Mouse (Mus musculus): ENCODE measurements around the gene Gstm3. TPM values are rescaled to one million over a fixed set of nuclear protein-coding genes. Genes with fewer than 3 reads are reported as not detected.
"Not testable (repeated sequence)": the region's sequence is repeated elsewhere in the genome, so short reads cannot be mapped to it uniquely, and the experiment has no call there.

Gene Gstm3
- polyA plus RNA-seq, 1 experiment: 31.6 TPM

DNA sequence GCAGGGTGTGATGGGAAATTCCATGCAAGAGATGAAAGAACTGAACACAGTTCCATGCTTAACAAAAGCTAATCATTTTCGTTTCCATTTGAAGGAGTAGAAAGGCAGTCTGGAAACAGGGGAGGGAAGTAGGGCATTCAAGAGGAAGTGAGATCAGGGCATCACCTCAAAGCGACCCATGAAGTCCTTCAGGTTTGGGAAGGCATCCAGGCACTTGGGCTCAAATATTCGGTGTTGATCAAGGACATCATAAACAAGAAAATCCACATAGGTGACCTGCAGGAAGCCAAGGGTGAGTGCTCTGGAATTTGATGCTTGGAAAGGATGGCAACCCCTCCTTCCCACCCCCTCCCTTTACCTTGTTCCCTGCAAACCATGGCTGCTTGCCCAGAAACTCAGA lies 14.7 kb upstream of the Gstm3 start:
- Histone ChIP-seq H3K9me3 (replicated peaks; ENCODE audit: control insufficient read depth, insufficient read depth, low read length, poor library complexity, severe bottlenecking) (no peaks in the 10 kb centered on the region), H3K4me3 (ENCODE audit: low read depth, low read length) (no peak overlapping the region), H3K36me3 (ENCODE audit: control insufficient read depth, insufficient read depth, low read length, poor library complexity, severe bottlenecking) (no peaks in the 10 kb centered on the region), H3K27ac (ENCODE audit: insufficient read depth, low read length) (no peak overlapping the region), H3K4me1 (ENCODE audit: control insufficient read depth, insufficient read depth, low read length) (no peaks in the 10 kb centered on the region), H3K27me3 (ENCODE audit: control insufficient read depth, insufficient read depth, low read length, poor library complexity, severe bottlenecking) (no peaks in the 10 kb centered on the region), H3K9ac (ENCODE audit: low read depth, poor library complexity, severe bottlenecking) (no peak overlapping the region)
- TF ChIP-seq CTCF (IDR thresholded peaks at IDR 0.05; ENCODE audit: low read depth, low read length) (no peak), POLR2A (IDR thresholded peaks at IDR 0.05; ENCODE audit: insufficient read depth, low read length) (no peak), EP300 (IDR thresholded peaks at IDR 0.05; ENCODE audit: insufficient read depth, low read depth, low read length) (no peak)

DNA sequence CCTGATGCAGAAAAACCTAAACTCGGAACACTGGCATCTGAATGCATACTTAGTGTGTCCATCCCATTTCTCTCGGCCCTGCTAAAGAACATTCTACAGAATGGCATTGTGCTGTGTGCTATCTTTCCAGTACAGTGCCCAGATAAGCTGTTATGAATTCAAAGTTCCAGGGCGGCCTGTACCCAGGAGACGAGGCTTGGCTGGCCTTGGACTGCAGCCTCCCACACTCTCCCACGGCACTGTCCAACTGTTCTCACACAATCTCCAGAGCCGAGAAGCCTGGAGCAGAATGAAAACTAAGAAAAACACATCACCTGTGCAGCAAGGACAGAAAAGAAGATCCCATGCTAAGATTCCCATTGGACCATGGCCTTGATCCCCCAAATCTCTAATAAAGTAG lies 13.6 kb upstream of the Gstm3 start:
- TF ChIP-seq POLR2A (IDR thresholded peaks at IDR 0.05; ENCODE audit: insufficient read depth, low read length): no peak
- TF ChIP-seq EP300 (IDR thresholded peaks at IDR 0.05; ENCODE audit: insufficient read depth, low read depth, low read length): no peak
- H3K27me3 ChIP-seq (ENCODE audit: control insufficient read depth, insufficient read depth, low read length, poor library complexity, severe bottlenecking): no peaks in the 10 kb centered on the region
- H3K4me1 ChIP-seq (ENCODE audit: control insufficient read depth, insufficient read depth, low read length): no peaks in the 10 kb centered on the region
- no peak overlapping the region for H3K27ac ChIP-seq (ENCODE audit: insufficient read depth, low read length)
- H3K9ac ChIP-seq (ENCODE audit: low read depth, poor library complexity, severe bottlenecking): no peak overlapping the region
- no peaks in the 10 kb centered on the region for H3K9me3 ChIP-seq (replicated peaks; ENCODE audit: control insufficient read depth, insufficient read depth, low read length, poor library complexity, severe bottlenecking)
- no peak overlapping the region for H3K4me3 ChIP-seq (ENCODE audit: low read depth, low read length)
- no peaks in the 10 kb centered on the region for H3K36me3 ChIP-seq (ENCODE audit: control insufficient read depth, insufficient read depth, low read length, poor library complexity, severe bottlenecking)

DNA sequence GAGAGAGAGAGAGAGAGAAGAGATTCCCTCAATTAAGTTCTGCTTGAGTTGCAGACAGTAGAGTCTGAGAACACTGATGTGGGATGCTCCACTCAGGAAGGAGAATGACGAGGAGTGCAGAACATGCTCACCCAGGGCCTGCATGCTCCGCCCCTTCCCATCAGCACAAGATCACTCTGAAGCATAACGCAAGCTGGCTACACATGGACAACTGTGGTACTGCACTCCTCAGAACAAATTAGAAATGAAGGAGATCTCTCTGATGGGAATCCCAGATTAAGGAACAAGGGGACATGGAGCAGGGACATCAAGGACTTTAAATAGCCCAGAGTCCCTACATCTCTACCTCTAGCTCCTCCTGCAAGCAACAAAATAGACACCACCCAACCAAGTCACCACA lies 12.2 kb upstream of the Gstm3 start:
- Histone ChIP-seq H3K9ac (ENCODE audit: low read depth, poor library complexity, severe bottlenecking) (no peak overlapping the region), H3K4me3 (ENCODE audit: low read depth, low read length) (no peak overlapping the region), H3K9me3 (replicated peaks; ENCODE audit: control insufficient read depth, insufficient read depth, low read length, poor library complexity, severe bottlenecking) (no peaks in the 10 kb centered on the region), H3K4me1 (ENCODE audit: control insufficient read depth, insufficient read depth, low read length) (no peaks in the 10 kb centered on the region), H3K27ac (ENCODE audit: insufficient read depth, low read length) (no peak overlapping the region), H3K36me3 (ENCODE audit: control insufficient read depth, insufficient read depth, low read length, poor library complexity, severe bottlenecking) (no peaks in the 10 kb centered on the region), H3K27me3 (ENCODE audit: control insufficient read depth, insufficient read depth, low read length, poor library complexity, severe bottlenecking) (no peaks in the 10 kb centered on the region)
- no peak for TF ChIP-seq POLR2A (IDR thresholded peaks at IDR 0.05; ENCODE audit: insufficient read depth, low read length)
- TF ChIP-seq CTCF (IDR thresholded peaks at IDR 0.05; ENCODE audit: low read depth, low read length): no peak
- no peak for TF ChIP-seq EP300 (IDR thresholded peaks at IDR 0.05; ENCODE audit: insufficient read depth, low read depth, low read length)

DNA sequence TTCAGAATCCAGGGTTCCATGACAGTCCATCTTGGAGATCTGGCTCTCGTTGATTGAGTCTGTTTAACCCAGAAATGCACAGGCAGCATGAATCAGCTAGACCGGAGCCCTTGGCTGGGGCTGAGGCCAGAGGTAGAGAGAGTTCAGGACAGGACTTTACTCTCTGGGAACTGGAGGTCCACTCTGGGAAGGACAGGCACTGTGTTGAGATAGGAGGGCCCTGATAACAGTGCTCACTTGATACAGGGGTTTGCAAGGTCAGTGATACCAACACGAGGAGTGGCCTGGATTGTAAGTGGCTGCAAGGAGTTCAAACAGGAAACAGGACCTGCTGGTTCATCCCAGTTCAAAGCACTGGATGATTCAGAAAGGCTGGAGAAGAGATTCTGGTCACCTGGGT lies 8.6 kb upstream of the Gstm3 start:
- no peaks in the 10 kb centered on the region for H3K27me3 ChIP-seq (ENCODE audit: control insufficient read depth, insufficient read depth, low read length, poor library complexity, severe bottlenecking)
- no peak overlapping the region for H3K27ac ChIP-seq (ENCODE audit: insufficient read depth, low read length)
- no peak overlapping the region for H3K9ac ChIP-seq (ENCODE audit: low read depth, poor library complexity, severe bottlenecking)
- H3K36me3 ChIP-seq (ENCODE audit: control insufficient read depth, insufficient read depth, low read length, poor library complexity, severe bottlenecking): no peaks in the 10 kb centered on the region
- TF ChIP-seq CTCF (IDR thresholded peaks at IDR 0.05; ENCODE audit: low read depth, low read length) (no peak), POLR2A (IDR thresholded peaks at IDR 0.05; ENCODE audit: insufficient read depth, low read length) (no peak), EP300 (IDR thresholded peaks at IDR 0.05; ENCODE audit: insufficient read depth, low read depth, low read length) (no peak)
- H3K9me3 ChIP-seq (replicated peaks; ENCODE audit: control insufficient read depth, insufficient read depth, low read length, poor library complexity, severe bottlenecking): no peaks in the 10 kb centered on the region
- no peaks in the 10 kb centered on the region for H3K4me1 ChIP-seq (ENCODE audit: control insufficient read depth, insufficient read depth, low read length)
- no peak overlapping the region for H3K4me3 ChIP-seq (ENCODE audit: low read depth, low read length)

DNA sequence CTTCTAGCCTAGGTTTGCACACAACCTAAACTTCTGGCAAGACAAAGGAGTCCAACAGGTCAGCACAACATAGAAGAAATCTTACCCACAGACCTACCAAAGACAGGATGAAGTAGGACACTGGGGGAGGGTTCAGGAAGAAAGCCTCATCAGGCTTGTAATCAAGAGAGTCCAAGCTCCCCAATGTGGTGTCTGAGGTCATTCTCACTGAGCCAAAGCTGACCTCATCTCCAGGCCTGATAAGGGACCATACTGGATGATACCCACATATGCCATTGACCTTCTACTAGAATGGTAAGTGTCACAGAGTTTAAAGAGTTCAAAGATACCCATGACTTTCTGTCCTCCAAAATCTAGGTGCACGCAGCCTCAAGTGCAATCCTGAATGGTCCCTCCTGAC lies 5.2 kb upstream of the Gstm3 start:
- H3K9me3 ChIP-seq (replicated peaks; ENCODE audit: control insufficient read depth, insufficient read depth, low read length, poor library complexity, severe bottlenecking): no peaks in the 10 kb centered on the region
- no peaks in the 10 kb centered on the region for H3K27me3 ChIP-seq (ENCODE audit: control insufficient read depth, insufficient read depth, low read length, poor library complexity, severe bottlenecking)
- H3K4me3 ChIP-seq (ENCODE audit: low read depth, low read length): no peak overlapping the region
- H3K9ac ChIP-seq (ENCODE audit: low read depth, poor library complexity, severe bottlenecking): no peak overlapping the region
- H3K36me3 ChIP-seq (ENCODE audit: control insufficient read depth, insufficient read depth, low read length, poor library complexity, severe bottlenecking): no peaks in the 10 kb centered on the region
- H3K4me1 ChIP-seq (ENCODE audit: control insufficient read depth, insufficient read depth, low read length): no peaks in the 10 kb centered on the region
- TF ChIP-seq POLR2A (IDR thresholded peaks at IDR 0.05; ENCODE audit: insufficient read depth, low read length) (no peak), CTCF (IDR thresholded peaks at IDR 0.05; ENCODE audit: low read depth, low read length) (no peak), EP300 (IDR thresholded peaks at IDR 0.05; ENCODE audit: insufficient read depth, low read depth, low read length) (no peak)
- H3K27ac ChIP-seq (ENCODE audit: insufficient read depth, low read length): no peak overlapping the region

- H3K4me3 ChIP-seq (ENCODE audit: low read depth, low read length): no peak overlapping the region
- H3K27me3 ChIP-seq (ENCODE audit: control insufficient read depth, insufficient read depth, low read length, poor library complexity, severe bottlenecking): no peaks in the 10 kb centered on the region
- TF ChIP-seq POLR2A (IDR thresholded peaks at IDR 0.05; ENCODE audit: insufficient read depth, low read length): no peak
- no peak for TF ChIP-seq CTCF (IDR thresholded peaks at IDR 0.05; ENCODE audit: low read depth, low read length)
- TF ChIP-seq EP300 (IDR thresholded peaks at IDR 0.05; ENCODE audit: insufficient read depth, low read depth, low read length): no peak
- no peaks in the 10 kb centered on the region for H3K9me3 ChIP-seq (replicated peaks; ENCODE audit: control insufficient read depth, insufficient read depth, low read length, poor library complexity, severe bottlenecking)
- H3K9ac ChIP-seq (ENCODE audit: low read depth, poor library complexity, severe bottlenecking): no peak overlapping the region
- peaks cover 2% of the 10 kb centered on the region for H3K4me1 ChIP-seq (ENCODE audit: control insufficient read depth, insufficient read depth, low read length)
- no peaks in the 10 kb centered on the region for H3K36me3 ChIP-seq (ENCODE audit: control insufficient read depth, insufficient read depth, low read length, poor library complexity, severe bottlenecking)
- H3K27ac ChIP-seq (ENCODE audit: insufficient read depth, low read length): no peak overlapping the region
These were observed 3.0 kb upstream of the Gstm3 start for GRCm38 (mm10) chr3:107972070-107972469.

DNA sequence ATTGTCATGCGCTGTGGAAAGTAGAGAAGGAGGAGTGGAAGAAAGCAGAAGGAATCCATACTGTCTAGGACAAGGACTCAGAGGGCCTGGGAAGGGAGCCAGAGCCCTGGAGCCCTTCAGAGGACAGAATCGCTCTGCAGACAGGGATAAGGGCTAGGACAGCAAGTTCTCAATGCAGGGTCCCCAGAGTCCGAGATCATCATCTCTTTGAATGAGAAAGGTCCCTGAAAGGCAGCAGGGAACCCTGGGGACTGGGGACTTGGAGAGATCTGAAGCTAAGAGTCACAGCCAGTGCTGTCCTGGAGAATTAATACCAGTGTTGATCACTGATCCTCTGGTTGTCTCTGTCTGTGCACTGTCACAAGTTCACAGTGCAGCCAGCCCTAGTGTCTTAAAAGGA lies 2.0 kb upstream of the Gstm3 start:
- not testable (repeated sequence) for H3K27ac ChIP-seq (ENCODE audit: insufficient read depth, low read length); H3K27me3 ChIP-seq (ENCODE audit: control insufficient read depth, insufficient read depth, low read length, poor library complexity, severe bottlenecking); H3K9me3 ChIP-seq (replicated peaks; ENCODE audit: control insufficient read depth, insufficient read depth, low read length, poor library complexity, severe bottlenecking); H3K36me3 ChIP-seq (ENCODE audit: control insufficient read depth, insufficient read depth, low read length, poor library complexity, severe bottlenecking); H3K9ac ChIP-seq (ENCODE audit: low read depth, poor library complexity, severe bottlenecking); H3K4me1 ChIP-seq (ENCODE audit: control insufficient read depth, insufficient read depth, low read length); H3K4me3 ChIP-seq (ENCODE audit: low read depth, low read length)
